Mouse (Mus musculus) CH12.LX (cell line): ENCODE measurements at regions not wholly inside any gene's neighbourhood (a gene's known extent, or its start where the extent isn't known, plus 50 kb on each side); places are given as distances from the start of the nearest gene placed in this dataset.

Experiments used
- DNase-seq: peaks from one replicate; pipeline ENCODE4 v3.0.0-alpha.2; 2013; ENCODE audit errors: extremely low read depth
- H3K27ac ChIP-seq: 2 replicates; pipeline ENCODE4 v1.5.1; 2012; ENCODE audit warnings: low read depth, mild to moderate bottlenecking, control low read depth, moderate library complexity; ENCODE audit not compliant: insufficient read depth
- H3K27me3 ChIP-seq: replicated peaks from 2 replicates; pipeline ENCODE3; 2012; ENCODE audit warnings: inconsistent platforms
- H3K36me3 ChIP-seq, 2 experiments: replicated peaks in 1 of 2; 2 replicates each; pipeline versions ENCODE3 to v1.6.1; 2012; ENCODE audit warnings: inconsistent platforms in 1 of 2, low read length in 1 of 2, mild to moderate bottlenecking in 1 of 2, mixed read lengths in 1 of 2, moderate library complexity in 1 of 2; ENCODE audit not compliant: control insufficient read depth in 1 of 2, insufficient read depth in 1 of 2
- H3K4me1 ChIP-seq, 2 experiments: 2 replicates each; pipeline ENCODE4 v1.6.1; 2012; ENCODE audit warnings: inconsistent platforms in 1 of 2, moderate library complexity in 1 of 2; ENCODE audit not compliant: insufficient read depth in 2 of 2, control insufficient read depth in 1 of 2
- H3K4me2 ChIP-seq: 2 replicates; pipeline ENCODE4 v1.6.1; 2012; ENCODE audit warnings: low read depth, mild to moderate bottlenecking, control low read depth; ENCODE audit not compliant: poor library complexity, insufficient read depth, severe bottlenecking
- H3K4me3 ChIP-seq, 3 experiments: fragments of 150-350 bp in 1 of 3; sonication (generic) in 1 of 3; replicated peaks in 1 of 3; 2 replicates each; pipeline versions ENCODE3 to v1.5.1; 2011 to 2012; ENCODE audit warnings: low read depth in 2 of 3, low read length in 2 of 3, mild to moderate bottlenecking in 2 of 3, moderate library complexity in 2 of 3, control low read depth in 1 of 3, improper control_type of control experiment in 1 of 3, inconsistent platforms in 1 of 3, mixed read lengths in 1 of 3; ENCODE audit not compliant: poor library complexity in 1 of 3
- H3K79me2 ChIP-seq: replicated peaks from 2 replicates; pipeline ENCODE4 v1.6.1; 2012; ENCODE audit warnings: mild to moderate bottlenecking, moderate library complexity; ENCODE audit not compliant: control insufficient read depth, poor library complexity, insufficient read depth, severe bottlenecking; ENCODE audit errors: extremely low read depth
- H3K9ac ChIP-seq: 2 replicates; pipeline ENCODE4 v1.6.1; 2012; ENCODE audit warnings: low read depth, mild to moderate bottlenecking, control low read depth, moderate library complexity; ENCODE audit not compliant: insufficient read depth
- H3K9me3 ChIP-seq: replicated peaks from 2 replicates; pipeline ENCODE3; 2012; ENCODE audit warnings: low read length, inconsistent platforms, mixed read lengths
- CTCF ChIP-seq, 2 experiments: IDR thresholded peaks in 1 of 2; conservative IDR thresholded peaks in 1 of 2; 2 replicates each; pipeline ENCODE4 v1.5.1; 2011 to 2012; ENCODE audit warnings: low read depth in 2 of 2, low read length in 2 of 2, improper control_type of control experiment in 1 of 2, inconsistent platforms in 1 of 2, mild to moderate bottlenecking in 1 of 2, moderate library complexity in 1 of 2
- E2F4 ChIP-seq: IDR thresholded peaks from 2 replicates; pipeline ENCODE4 v1.6.1; 2011; ENCODE audit warnings: low read depth, low read length, improper control_type of control experiment; ENCODE audit not compliant: insufficient replicate concordance
- EP300 ChIP-seq: IDR thresholded peaks from 2 replicates; pipeline ENCODE4 v1.6.1; 2011; ENCODE audit warnings: low read length, improper control_type of control experiment
- ETS1 ChIP-seq: conservative IDR thresholded peaks from 2 replicates; pipeline ENCODE4 v1.6.1; 2012; ENCODE audit warnings: low read depth, mild to moderate bottlenecking, inconsistent platforms, low read length, improper control_type of control experiment, moderate library complexity
- HCFC1 ChIP-seq: IDR thresholded peaks from 2 replicates; pipeline ENCODE4 v1.6.1; 2012; ENCODE audit warnings: low read depth, mild to moderate bottlenecking, inconsistent platforms, low read length, improper control_type of control experiment
- IRF4 ChIP-seq: IDR thresholded peaks from 2 replicates; pipeline ENCODE4 v1.6.1; 2014; ENCODE audit warnings: low read depth, mild to moderate bottlenecking, inconsistent platforms, low read length, improper control_type of control experiment
- JUN ChIP-seq: IDR thresholded peaks from 2 replicates; pipeline ENCODE4 v1.6.1; 2011; ENCODE audit warnings: low read depth, mild to moderate bottlenecking, low read length, improper control_type of control experiment, moderate library complexity; ENCODE audit not compliant: insufficient read depth
- JUND ChIP-seq: conservative IDR thresholded peaks from 2 replicates; pipeline ENCODE4 v1.6.1; 2011; ENCODE audit warnings: low read depth, low read length, improper control_type of control experiment
- KAT2A ChIP-seq: IDR thresholded peaks from 2 replicates; pipeline ENCODE4 v1.6.1; 2012; ENCODE audit warnings: low read length, improper control_type of control experiment, inconsistent platforms; ENCODE audit not compliant: insufficient replicate concordance
- MEF2A ChIP-seq: IDR thresholded peaks from 2 replicates; pipeline ENCODE4 v1.6.1; 2014; ENCODE audit warnings: low read depth, mild to moderate bottlenecking, inconsistent platforms, low read length, improper control_type of control experiment, borderline replicate concordance
- NELFE ChIP-seq: IDR thresholded peaks from 2 replicates; pipeline ENCODE4 v1.6.1; 2011; ENCODE audit warnings: low read depth, low read length, improper control_type of control experiment
- NRF1 ChIP-seq: IDR thresholded peaks from 2 replicates; pipeline ENCODE4 v1.6.1; 2014; ENCODE audit warnings: low read depth, mild to moderate bottlenecking, inconsistent platforms, low read length, improper control_type of control experiment, moderate library complexity
- POLR2A ChIP-seq: IDR thresholded peaks from 2 replicates; pipeline ENCODE4 v1.6.1; 2011; ENCODE audit warnings: low read depth, mild to moderate bottlenecking, improper control_type of control experiment, low read length
- POLR2AphosphoS2 ChIP-seq: IDR thresholded peaks from 2 replicates; pipeline ENCODE4 v1.6.1; 2011; ENCODE audit warnings: low read depth, low read length, improper control_type of control experiment
- SMC3 ChIP-seq: IDR thresholded peaks from 2 replicates; pipeline ENCODE4 v1.6.1; 2011; ENCODE audit warnings: low read depth, low read length, improper control_type of control experiment
- UBTF ChIP-seq: IDR thresholded peaks from 2 replicates; pipeline ENCODE4 v1.6.1; 2012; ENCODE audit warnings: low read depth, mild to moderate bottlenecking, inconsistent platforms, low read length, improper control_type of control experiment, moderate library complexity
- USF2 ChIP-seq: conservative IDR thresholded peaks from 2 replicates; pipeline ENCODE4 v1.6.1; 2011; ENCODE audit warnings: low read depth, low read length, improper control_type of control experiment
- ZC3H11A ChIP-seq: IDR thresholded peaks from 2 replicates; pipeline ENCODE4 v1.6.1; 2012; ENCODE audit warnings: low read depth, mild to moderate bottlenecking, inconsistent platforms, low read length, improper control_type of control experiment
- ZKSCAN1 ChIP-seq: IDR thresholded peaks from 2 replicates; pipeline ENCODE4 v1.6.1; 2012; ENCODE audit warnings: low read depth, inconsistent platforms, low read length, improper control_type of control experiment, borderline replicate concordance
- ZMIZ1 ChIP-seq: IDR thresholded peaks from 2 replicates; pipeline ENCODE4 v1.6.1; 2012; ENCODE audit warnings: low read depth, mild to moderate bottlenecking, inconsistent platforms, low read length, improper control_type of control experiment
- ZNF384 ChIP-seq: IDR thresholded peaks from 2 replicates; pipeline ENCODE4 v1.6.1; 2012; ENCODE audit warnings: low read depth, low read length, improper control_type of control experiment, inconsistent platforms
- dilution Hi-C: fragments of 300-500 bp; cut with MboI; formaldehyde crosslinking; loops from 2 replicates; pipeline ENCODE4 v1.14.3; 2020; ENCODE audit warnings: low sequenced_read_pairs; ENCODE audit not compliant: extremely low pct_unique_long_range_greater_than_20kb, extremely low pct_ligation_motif_present
- in situ Hi-C: fragments of 300-500 bp; cut with MboI; formaldehyde crosslinking; loops from 3 replicates; pipeline ENCODE4 v1.14.3; 2019; ENCODE audit warnings: low sequenced_read_pairs, low pct_ligation_motif_present, low pct_unique_long_range_greater_than_20kb, mixed read lengths

DNA sequence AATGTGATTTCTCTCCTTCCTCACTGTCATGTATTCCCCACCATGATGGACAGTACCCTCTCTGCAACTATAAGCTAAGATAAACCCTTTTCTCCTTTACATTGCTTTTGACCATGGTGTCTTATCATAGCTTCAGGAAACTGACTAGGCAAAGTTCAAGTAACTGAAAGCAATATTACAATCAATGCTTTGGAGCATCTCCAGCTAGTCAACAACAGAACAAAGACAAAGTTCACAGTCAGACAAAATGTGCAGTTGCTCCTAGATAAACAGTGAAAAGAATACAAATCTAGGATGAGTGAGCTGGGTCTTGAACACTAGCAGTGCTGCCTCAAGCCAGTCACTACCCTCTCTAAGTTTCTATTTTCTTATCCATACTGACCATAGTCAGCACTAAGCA, 100.2 kb upstream of the Dynlrb2 start:
- Histone ChIP-seq H3K9me3 (peaks cover 3% of the 10 kb centered on the region), H3K27me3 (peaks cover 23% of the 10 kb centered on the region), H3K4me3 (no peak overlapping the region), H3K27ac (no peak overlapping the region), H3K79me2 (no peaks in the 10 kb centered on the region), H3K4me2 (no peak overlapping the region), H3K4me1 (no peaks in the 10 kb centered on the region), H3K9ac (no peak overlapping the region), H3K36me3 (no peaks in the 10 kb centered on the region)
- in situ Hi-C loops (no loop called here), dilution Hi-C loops (no loop called here)
- no peak for TF ChIP-seq SMC3
- TF ChIP-seq POLR2A = no peak
- no peak for TF ChIP-seq KAT2A
- no peak for TF ChIP-seq NELFE
- no peak for TF ChIP-seq JUN
- no peak for TF ChIP-seq ZC3H11A
- TF ChIP-seq ZKSCAN1 = no peak
- TF ChIP-seq HCFC1 = no peak
- no peak for TF ChIP-seq MEF2A
- TF ChIP-seq NRF1 = no peak
- no peak for TF ChIP-seq E2F4
- no peak for TF ChIP-seq JUND
- no peak for TF ChIP-seq UBTF
- TF ChIP-seq ZNF384 = no peak
- no peak for TF ChIP-seq IRF4
- no peak for TF ChIP-seq ZMIZ1
- no peak for TF ChIP-seq POLR2AphosphoS2
- TF ChIP-seq ETS1 = no peak
- TF ChIP-seq USF2 = no peak
- no peak for TF ChIP-seq EP300
- no peak for DNase-seq

DNA sequence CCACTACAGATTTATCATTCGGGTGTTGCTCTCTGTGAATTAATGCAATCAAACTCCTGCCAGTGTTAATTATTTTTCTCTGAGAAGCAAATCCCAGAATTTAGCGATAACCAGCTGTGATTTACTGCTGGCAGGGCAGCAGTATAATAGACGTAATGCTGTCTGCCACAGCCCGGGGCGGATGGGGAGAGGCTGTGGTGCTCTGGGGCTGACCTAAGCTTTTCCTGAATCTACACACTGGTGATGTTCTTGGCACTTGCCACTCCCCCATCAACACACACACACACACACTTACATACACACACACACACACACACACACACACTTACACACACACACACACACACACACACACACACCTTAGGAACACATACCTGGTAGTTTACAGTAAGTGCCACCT, 101.4 kb upstream of the Dynlrb2 start:
- H3K79me2 ChIP-seq = no peaks in the 10 kb centered on the region
- dilution Hi-C loops = no loop called here
- H3K4me1 ChIP-seq = no peaks in the 10 kb centered on the region
- peaks cover 22% of the 10 kb centered on the region for H3K27me3 ChIP-seq
- TF ChIP-seq CTCF (conservative IDR thresholded peaks at IDR 0.05 in 1 of 2, IDR thresholded peaks at IDR 0.05 in 1 of 2; ENCODE audit: low read depth in 2 of 2, low read length in 2 of 2) (no peak), ZC3H11A (no peak)
- H3K9me3 ChIP-seq = peaks cover 3% of the 10 kb centered on the region
- in situ Hi-C loops = no loop called here
- DNase-seq = no peak
- no peak overlapping the region for H3K27ac ChIP-seq
- H3K4me3 ChIP-seq = no peak overlapping the region
- H3K36me3 ChIP-seq = no peaks in the 10 kb centered on the region
- H3K9ac ChIP-seq = no peak overlapping the region
- no peak overlapping the region for H3K4me2 ChIP-seq
